Mouse (Mus musculus): ENCODE data around the gene Gm10570.

GRCm38 (mm10) chr4:130260406-130260805 is 48.1 kb downstream of the Gm10570 start:
- TF ChIP-seq CTCF (IDR thresholded peaks at IDR 0.05; ENCODE audit: borderline replicate concordance, insufficient read depth, low read length) (no peak), POLR2A (IDR thresholded peaks at IDR 0.05; ENCODE audit: low read depth, low read length) (no peak)

Measured in embryonic fibroblast, embryonic 13.5 days (primary cell).